Mouse (Mus musculus): Measurements from ENCODE around the gene Reep6. TPM values are rescaled to one million over a fixed set of nuclear protein-coding genes. Genes with fewer than 3 reads are reported as not detected.
"Not testable (repeated sequence)": the region's sequence is repeated elsewhere in the genome, so short reads cannot be mapped to it uniquely, and the experiment has no call there.

Reep6 gene
- polyA plus RNA-seq, 1 experiment = 287 TPM

- Histone ChIP-seq H3K4me1 (ENCODE audit: control insufficient read depth, insufficient read depth, insufficient read length, low read length) (peaks cover 42% of the 10 kb centered on the region), H3K36me3 (ENCODE audit: control insufficient read depth, insufficient read depth, low read length) (no peaks in the 10 kb centered on the region), H3K27ac (ENCODE audit: insufficient read depth, low read depth, low read length) (no peak overlapping the region), H3K4me3 (ENCODE audit: low read depth, low read length) (peak overlapping the region; percentile 33), H3K27me3 (ENCODE audit: control insufficient read depth, insufficient read depth, low read length) (peaks cover 2% of the 10 kb centered on the region; the same call in 1 of the 2 replicates)
- TF ChIP-seq CTCF (IDR thresholded peaks at IDR 0.05; ENCODE audit: extremely low read depth, insufficient read length, insufficient replicate concordance, low read depth, low read length) = no peak
- no peak for TF ChIP-seq POLR2A (IDR thresholded peaks at IDR 0.05; ENCODE audit: low read depth, low read length)
- 12% methylated on average over 47 of the region's 47 CpGs for WGBS
Measured at GRCm38 (mm10) chr10:80341491-80342304, 11.9 kb downstream of the Reep6 start.

DNA sequence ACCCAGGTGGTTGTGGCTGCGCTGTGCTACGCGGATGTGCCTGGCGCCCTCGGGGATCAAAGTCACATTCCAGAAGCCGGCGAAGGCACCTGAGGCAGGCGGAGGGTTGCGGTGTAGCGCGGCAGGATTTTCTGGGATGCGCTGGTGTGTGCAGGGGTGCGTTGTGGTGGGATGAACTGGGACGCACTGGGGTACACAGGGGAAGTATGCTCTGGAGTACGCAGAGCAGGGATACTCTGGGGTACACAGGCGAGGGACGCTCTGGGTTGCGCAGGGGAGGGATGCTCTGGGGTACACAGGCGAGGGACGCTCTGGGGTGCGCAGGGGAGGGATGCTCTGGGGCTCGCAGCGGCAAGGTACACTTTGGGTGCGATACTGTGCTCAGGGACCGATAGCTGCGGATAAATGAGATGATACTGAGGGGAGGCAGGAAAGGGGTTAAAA, 12.6 kb downstream of the Reep6 start:
- no peaks in the 10 kb centered on the region for H3K36me3 ChIP-seq (ENCODE audit: control insufficient read depth, insufficient read depth, low read length)
- no peak for TF ChIP-seq CTCF (IDR thresholded peaks at IDR 0.05; ENCODE audit: extremely low read depth, insufficient read length, insufficient replicate concordance, low read depth, low read length)
- no peak for TF ChIP-seq POLR2A (IDR thresholded peaks at IDR 0.05; ENCODE audit: low read depth, low read length)
- peak overlapping the region; percentile 33 for H3K4me3 ChIP-seq (ENCODE audit: low read depth, low read length)
- H3K27me3 ChIP-seq (ENCODE audit: control insufficient read depth, insufficient read depth, low read length) = peaks cover 2% of the 10 kb centered on the region; the same call in 1 of the 2 replicates
- 4% methylated on average over 26 of the region's 26 CpGs for WGBS
- H3K27ac ChIP-seq (ENCODE audit: insufficient read depth, low read depth, low read length) = no peak overlapping the region
- peaks cover 43% of the 10 kb centered on the region for H3K4me1 ChIP-seq (ENCODE audit: control insufficient read depth, insufficient read depth, insufficient read length, low read length)

DNA sequence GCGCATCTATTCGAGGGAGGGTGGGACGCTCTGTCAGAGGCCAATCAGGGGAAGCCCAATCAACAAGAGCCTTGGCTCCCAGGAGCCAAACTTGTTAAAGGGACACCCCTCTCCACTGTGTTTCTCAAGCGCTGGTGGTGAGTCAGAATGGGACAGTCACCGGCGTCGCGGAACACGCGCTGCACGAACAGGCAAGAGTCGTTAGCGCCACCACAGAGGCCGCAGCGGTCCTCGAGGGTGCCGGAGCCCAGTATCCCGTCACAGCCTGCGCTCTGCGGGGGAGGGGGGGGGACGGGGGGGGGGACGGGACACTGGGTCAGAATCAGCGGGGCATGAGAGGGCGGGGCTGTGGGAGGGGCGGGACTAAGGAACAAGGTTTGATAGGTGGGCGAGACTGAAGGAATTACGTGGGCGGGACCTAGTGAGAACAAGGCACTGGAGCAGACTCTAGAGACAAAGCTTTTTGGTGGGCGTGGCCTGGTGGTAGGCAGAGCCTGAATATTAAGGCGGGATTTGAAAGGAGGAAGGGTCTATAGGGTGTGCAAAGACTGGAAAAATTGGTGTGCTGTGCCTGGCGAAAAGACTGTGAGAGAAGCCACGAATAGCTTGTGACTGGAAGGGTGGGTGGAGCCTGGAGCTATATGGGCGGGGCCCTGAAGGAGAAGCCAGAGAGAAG, 13.1 kb downstream of the Reep6 start:
- H3K27ac ChIP-seq (ENCODE audit: insufficient read depth, low read depth, low read length) = no peak overlapping the region
- peaks cover 46% of the 10 kb centered on the region for H3K4me1 ChIP-seq (ENCODE audit: control insufficient read depth, insufficient read depth, insufficient read length, low read length)

GRCm38 (mm10) chr10:80343425-80343895, 13.7 kb downstream of the Reep6 start:
- Histone ChIP-seq H3K27me3 (ENCODE audit: control insufficient read depth, insufficient read depth, low read length) (peaks cover 2% of the 10 kb centered on the region; the same call in 1 of the 2 replicates), H3K36me3 (ENCODE audit: control insufficient read depth, insufficient read depth, low read length) (no peaks in the 10 kb centered on the region), H3K4me1 (ENCODE audit: control insufficient read depth, insufficient read depth, insufficient read length, low read length) (peaks cover 47% of the 10 kb centered on the region), H3K4me3 (ENCODE audit: low read depth, low read length) (peak overlapping the region; percentile 36), H3K27ac (ENCODE audit: insufficient read depth, low read depth, low read length) (peak overlapping the region; percentile 100)
- WGBS = 34% methylated on average over 13 of the region's 13 CpGs
- no peak for TF ChIP-seq CTCF (IDR thresholded peaks at IDR 0.05; ENCODE audit: extremely low read depth, insufficient read length, insufficient replicate concordance, low read depth, low read length)
- TF ChIP-seq POLR2A (IDR thresholded peaks at IDR 0.05; ENCODE audit: low read depth, low read length) = no peak

More for the DNA sequence above, 13.1 kb downstream of the Reep6 start:
- H3K27me3 ChIP-seq (ENCODE audit: control insufficient read depth, insufficient read depth, low read length) = peaks cover 2% of the 10 kb centered on the region; the same call in 1 of the 2 replicates
- no peaks in the 10 kb centered on the region for H3K36me3 ChIP-seq (ENCODE audit: control insufficient read depth, insufficient read depth, low read length)
- H3K4me3 ChIP-seq (ENCODE audit: low read depth, low read length) = peak overlapping the region; percentile 36
- WGBS = 2% methylated on average over 33 of the region's 33 CpGs
- TF ChIP-seq POLR2A (IDR thresholded peaks at IDR 0.05; ENCODE audit: low read depth, low read length) (no peak), CTCF (IDR thresholded peaks at IDR 0.05; ENCODE audit: extremely low read depth, insufficient read length, insufficient replicate concordance, low read depth, low read length) (no peak)

DNA sequence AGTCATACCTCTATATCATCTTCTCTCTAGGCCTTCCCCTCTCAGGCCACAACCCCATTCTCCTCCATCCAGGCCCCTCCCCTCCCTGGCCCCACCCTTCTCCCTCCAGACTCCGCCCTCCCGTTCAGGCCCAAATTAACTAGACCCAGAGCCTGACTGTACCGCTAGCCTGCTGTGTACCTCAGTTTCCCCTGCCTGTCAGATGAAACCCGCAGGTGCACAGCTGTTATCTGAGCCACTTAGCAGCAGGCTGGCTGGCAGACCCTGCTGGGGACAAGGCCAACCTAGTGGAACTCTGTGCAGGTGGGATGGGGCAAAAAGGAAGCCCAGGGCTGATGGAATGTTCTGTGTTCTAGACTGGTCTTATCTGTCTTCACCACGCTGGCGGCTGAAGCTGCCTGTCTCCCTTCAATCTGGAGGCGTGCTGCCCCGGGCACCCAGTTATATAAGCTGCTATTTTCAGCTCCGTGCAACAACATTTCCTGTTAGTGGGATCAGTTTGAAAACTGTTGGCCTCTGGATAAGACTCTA, 14.4 kb downstream of the Reep6 start:
- TF ChIP-seq CTCF (IDR thresholded peaks at IDR 0.05; ENCODE audit: extremely low read depth, insufficient read length, insufficient replicate concordance, low read depth, low read length) = no peak
- TF ChIP-seq POLR2A (IDR thresholded peaks at IDR 0.05; ENCODE audit: low read depth, low read length) = no peak; the same call in 1 of the 2 replicates
- WGBS = 9% methylated on average over 9 of the region's 9 CpGs
- H3K27me3 ChIP-seq (ENCODE audit: control insufficient read depth, insufficient read depth, low read length) = peaks cover 2% of the 10 kb centered on the region; the same call in 1 of the 2 replicates
- peaks cover 49% of the 10 kb centered on the region for H3K4me1 ChIP-seq (ENCODE audit: control insufficient read depth, insufficient read depth, insufficient read length, low read length)
- peak overlapping the region; percentile 100 for H3K27ac ChIP-seq (ENCODE audit: insufficient read depth, low read depth, low read length)
- peak overlapping the region; percentile 54 for H3K4me3 ChIP-seq (ENCODE audit: low read depth, low read length)
- H3K36me3 ChIP-seq (ENCODE audit: control insufficient read depth, insufficient read depth, low read length) = no peaks in the 10 kb centered on the region

GRCm38 (mm10) chr10:80345122-80345521, 15.4 kb downstream of the Reep6 start:
- peaks cover 49% of the 10 kb centered on the region for H3K4me1 ChIP-seq (ENCODE audit: control insufficient read depth, insufficient read depth, insufficient read length, low read length)
- H3K36me3 ChIP-seq (ENCODE audit: control insufficient read depth, insufficient read depth, low read length) = no peaks in the 10 kb centered on the region
- WGBS = 10% methylated on average over 16 of the region's 16 CpGs
- peaks cover 2% of the 10 kb centered on the region; the same call in 1 of the 2 replicates for H3K27me3 ChIP-seq (ENCODE audit: control insufficient read depth, insufficient read depth, low read length)
- peak overlapping the region; percentile 100 for H3K27ac ChIP-seq (ENCODE audit: insufficient read depth, low read depth, low read length)
- no peak for TF ChIP-seq CTCF (IDR thresholded peaks at IDR 0.05; ENCODE audit: extremely low read depth, insufficient read length, insufficient replicate concordance, low read depth, low read length)
- peak; percentile 11; the same call in 1 of the 2 replicates for TF ChIP-seq POLR2A (IDR thresholded peaks at IDR 0.05; ENCODE audit: low read depth, low read length)
- H3K4me3 ChIP-seq (ENCODE audit: low read depth, low read length) = peak overlapping the region; percentile 66

DNA sequence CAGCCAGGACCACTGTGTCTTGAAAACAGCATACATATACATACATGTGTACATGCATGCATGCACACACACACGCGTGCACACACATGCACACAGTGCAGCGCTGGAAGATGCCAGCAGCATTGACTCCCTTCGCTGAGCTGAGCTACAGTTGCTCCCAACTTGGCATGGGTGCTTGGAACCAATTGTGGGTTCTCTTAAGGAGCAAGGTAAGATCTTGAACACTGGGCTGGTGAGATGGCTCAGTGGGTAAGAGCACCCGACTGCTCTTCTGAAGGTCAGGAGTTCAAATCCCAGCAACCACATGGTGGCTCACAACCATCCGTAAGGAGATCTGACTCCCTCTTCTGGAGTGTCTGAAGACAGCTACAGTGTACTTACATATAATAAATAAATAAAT, 16.2 kb downstream of the Reep6 start:
- H3K4me3 ChIP-seq (ENCODE audit: low read depth, low read length); H3K36me3 ChIP-seq (ENCODE audit: control insufficient read depth, insufficient read depth, low read length); H3K27ac ChIP-seq (ENCODE audit: insufficient read depth, low read depth, low read length); H3K27me3 ChIP-seq (ENCODE audit: control insufficient read depth, insufficient read depth, low read length): not testable (repeated sequence)
- H3K4me1 ChIP-seq (ENCODE audit: control insufficient read depth, insufficient read depth, insufficient read length, low read length) = peaks cover 51% of the 10 kb centered on the region
- WGBS = 89% methylated on average over 6 of the region's 6 CpGs
